Mouse (Mus musculus) adrenal gland, postnatal 36 days (tissue): ENCODE data around the gene Adgrd1. TPM values are rescaled to one million over a fixed set of nuclear protein-coding genes. Genes with fewer than 3 reads are reported as not detected.
"Not testable (repeated sequence)": the region's sequence is repeated elsewhere in the genome, so short reads cannot be mapped to it uniquely, and the experiment has no call there.

Experiments
- DNase-seq, 2 experiments: peaks; one replicate each; pipeline ENCODE4 v3.0.0; 2021; ENCODE audit warnings: mixed read lengths in 1 of 2
- total RNA-seq, 2 experiments: library from RNA; stranded (reverse); gene quantifications; 2 replicates each; pipeline ENCODE4 v1.2.3; 2021

Gene Adgrd1
- total RNA-seq, 2 experiments from 2014 or later: 5.1 to 7.2 TPM

- no peak for DNase-seq
Observed at GRCm38 (mm10) chr5:129093158-129093557, 3.4 kb upstream of the Adgrd1 start.

DNA sequence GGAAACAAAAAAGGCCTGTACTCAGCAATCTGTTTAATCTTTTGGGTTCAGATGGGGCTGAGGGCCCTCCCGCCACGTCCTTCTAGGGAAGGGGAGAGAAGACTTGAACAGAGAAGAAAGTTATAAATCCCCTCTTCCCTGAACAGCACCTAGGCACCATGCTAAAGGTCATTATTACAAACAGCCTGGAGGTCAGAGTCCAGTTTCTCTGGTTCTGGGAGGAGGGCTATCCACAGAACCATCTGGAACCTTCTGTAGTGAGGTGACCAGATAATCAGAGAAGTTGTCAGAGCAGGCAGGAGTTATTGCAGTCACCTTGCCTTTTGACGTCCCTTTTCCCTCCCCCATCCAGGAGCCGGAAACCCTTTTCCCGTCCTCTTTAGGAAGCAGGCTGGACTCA, 2.3 kb upstream of the Adgrd1 start:
- DNase-seq: no peak

GRCm38 (mm10) chr5:129104043-129104442, 7.5 kb downstream of the Adgrd1 start:
- no peak for DNase-seq

GRCm38 (mm10) chr5:129111729-129112128, 15.2 kb downstream of the Adgrd1 start:
- no peak for DNase-seq

GRCm38 (mm10) chr5:129113741-129114476, 17.4 kb downstream of the Adgrd1 start:
- DNase-seq: no peak

DNA sequence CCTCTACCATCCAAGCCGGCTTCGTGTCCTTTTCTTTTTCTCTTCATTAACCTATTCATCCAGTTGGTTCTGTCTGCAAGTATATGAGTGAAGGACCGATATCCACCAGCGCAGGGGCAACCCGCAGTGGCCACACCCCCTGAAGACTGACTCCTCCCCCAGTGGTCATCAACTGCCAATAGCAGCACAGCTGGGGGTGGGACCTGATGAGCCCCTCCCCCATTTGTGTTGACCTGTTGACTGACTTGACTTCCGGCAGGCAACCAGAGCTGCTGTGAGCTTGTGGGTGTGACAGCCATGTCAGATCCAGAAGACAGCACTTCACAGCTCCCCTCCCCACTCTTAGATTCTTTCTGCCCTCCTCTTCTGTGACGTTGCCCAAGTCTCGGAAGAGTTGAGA, 19.7 kb downstream of the Adgrd1 start:
- DNase-seq: no peak

- no peak for DNase-seq
Observed at GRCm38 (mm10) chr5:129117593-129118113, 21.1 kb downstream of the Adgrd1 start.

- no peak for DNase-seq
Observed at GRCm38 (mm10) chr5:129118523-129118922, 22.0 kb downstream of the Adgrd1 start.

GRCm38 (mm10) chr5:129119146-129119545, 22.6 kb downstream of the Adgrd1 start:
- no peak for DNase-seq

GRCm38 (mm10) chr5:129121654-129122285, 25.2 kb downstream of the Adgrd1 start:
- DNase-seq: no peak

- DNase-seq: peak; percentile 37 to 47
Observed at GRCm38 (mm10) chr5:129122491-129122890, 25.9 kb downstream of the Adgrd1 start.

GRCm38 (mm10) chr5:129124070-129124828, 27.7 kb downstream of the Adgrd1 start:
- no peak for DNase-seq

- DNase-seq: not testable (repeated sequence)
Observed at GRCm38 (mm10) chr5:129128310-129128709, 31.8 kb downstream of the Adgrd1 start.

DNA sequence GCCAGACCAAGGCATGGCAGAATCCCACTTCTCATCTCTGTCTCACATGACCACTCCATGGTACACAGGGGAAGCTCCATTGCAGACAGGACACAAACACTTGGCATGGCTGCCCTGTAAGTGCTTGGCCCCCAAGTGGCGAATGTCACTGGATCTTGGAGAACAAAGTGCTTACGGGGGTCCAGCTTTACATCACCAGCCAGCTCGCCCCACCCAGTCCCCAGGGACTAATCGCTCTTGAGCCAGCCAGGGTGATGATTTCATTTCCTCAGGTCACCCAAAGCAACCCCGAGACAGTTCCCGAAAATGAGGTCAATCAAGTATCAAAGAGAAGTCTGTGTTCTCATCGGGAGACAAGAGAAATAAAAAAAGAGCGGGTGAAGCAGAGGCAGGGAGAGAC, 33.8 kb downstream of the Adgrd1 start:
- no peak for DNase-seq

DNA sequence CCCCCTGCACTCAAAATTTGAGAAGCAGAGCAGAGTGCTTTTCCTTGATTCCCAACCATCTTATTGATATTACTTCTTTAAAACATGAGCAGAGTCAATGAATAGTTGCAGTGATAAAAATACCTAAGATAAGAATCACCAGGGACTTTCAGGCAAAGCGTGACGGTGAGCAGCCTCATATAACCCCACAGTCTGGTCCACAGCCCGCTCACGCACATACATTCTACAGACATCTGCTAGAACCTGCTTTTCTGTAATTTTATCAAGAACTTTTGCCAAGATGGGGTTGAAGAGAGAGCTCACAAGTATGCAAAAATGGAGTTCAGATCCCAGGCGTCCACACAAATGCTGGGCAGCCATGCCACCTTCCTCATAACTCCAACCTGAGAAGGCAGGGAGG, 40.9 kb downstream of the Adgrd1 start:
- no peak for DNase-seq

- DNase-seq: no peak
Observed at GRCm38 (mm10) chr5:129138576-129138975, 42.0 kb downstream of the Adgrd1 start.

DNA sequence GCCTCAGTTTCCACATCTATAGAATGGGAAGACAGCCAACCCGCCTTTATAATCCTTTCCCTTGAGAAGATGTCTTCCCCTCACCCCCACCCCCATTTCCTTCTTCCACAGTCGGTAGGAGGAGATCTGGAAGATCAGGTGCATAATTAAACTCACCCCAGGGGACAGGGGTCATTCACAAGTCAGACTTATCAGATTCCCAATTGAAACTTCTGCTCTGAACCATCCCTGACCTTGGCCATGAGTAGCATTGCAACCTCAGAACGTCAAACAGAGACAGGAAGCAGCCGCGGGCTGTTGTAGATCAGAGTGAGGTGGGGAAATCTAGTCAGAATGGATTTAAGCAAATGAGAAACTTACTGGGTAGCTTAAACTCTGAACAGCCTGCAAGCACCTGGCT, 46.3 kb downstream of the Adgrd1 start:
- no peak for DNase-seq

DNA sequence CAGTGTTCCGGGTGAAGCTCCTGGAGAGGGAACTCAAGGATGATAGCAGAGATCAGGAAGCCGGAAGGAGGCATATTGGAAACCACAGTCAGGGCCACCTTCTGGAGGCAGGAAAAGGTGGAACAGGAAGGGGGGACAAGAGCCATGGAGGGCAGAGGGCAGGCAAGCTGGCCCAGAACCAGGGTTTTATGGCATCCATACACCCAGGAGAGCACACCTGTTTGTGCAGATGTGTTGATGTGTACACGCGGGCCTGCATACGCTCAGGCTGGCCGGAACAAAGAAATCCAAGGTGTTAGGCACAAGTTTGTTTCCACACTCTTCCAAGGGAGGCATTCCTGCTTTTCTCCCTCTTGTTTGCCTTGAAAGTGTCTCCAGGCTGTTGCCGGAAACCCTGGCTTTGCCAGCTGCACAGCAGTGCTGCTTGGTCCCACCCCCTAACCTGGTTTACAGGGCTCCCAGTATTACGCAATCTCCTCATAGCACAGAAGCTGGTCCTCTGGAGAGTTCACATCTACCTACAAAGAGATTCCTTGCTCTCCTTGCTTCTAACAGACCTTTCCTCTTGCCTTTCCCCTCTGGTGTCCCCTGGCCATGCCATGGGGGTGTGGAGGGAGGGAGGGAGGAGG, 48.9 kb downstream of the Adgrd1 start:
- no peak for DNase-seq

DNA sequence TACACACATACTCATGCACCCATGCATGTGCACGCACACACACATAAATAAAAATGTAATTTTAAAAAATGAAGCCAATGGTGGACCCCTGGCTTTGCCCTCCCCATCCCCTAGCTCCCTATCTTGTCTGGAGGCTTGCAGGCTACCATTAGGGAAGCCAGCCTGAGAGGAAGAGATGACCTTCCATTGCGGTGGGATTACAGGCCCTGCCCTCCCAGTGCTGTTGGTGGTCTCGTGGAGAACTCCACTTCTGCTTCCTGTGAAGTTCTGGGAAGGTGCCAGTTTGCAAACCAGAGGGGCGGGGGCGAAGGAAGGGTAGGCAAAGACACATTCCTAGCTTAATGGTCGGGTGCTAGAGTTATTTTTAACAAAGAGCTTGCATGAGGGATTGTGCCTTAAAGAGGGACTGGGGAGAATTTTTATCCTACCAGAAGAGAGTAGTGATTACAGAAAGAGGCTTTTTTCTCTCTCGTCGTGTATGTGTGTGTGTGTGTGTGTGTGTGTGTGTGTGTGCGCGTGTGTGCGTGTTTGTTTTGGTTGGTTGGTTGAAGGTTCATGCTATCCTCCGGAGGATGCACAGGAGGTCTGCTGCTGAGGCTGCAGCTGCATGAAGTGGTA, 50.5 kb downstream of the Adgrd1 start:
- DNase-seq: no peak

GRCm38 (mm10) chr5:129148485-129148884, 51.9 kb downstream of the Adgrd1 start:
- no peak for DNase-seq

DNA sequence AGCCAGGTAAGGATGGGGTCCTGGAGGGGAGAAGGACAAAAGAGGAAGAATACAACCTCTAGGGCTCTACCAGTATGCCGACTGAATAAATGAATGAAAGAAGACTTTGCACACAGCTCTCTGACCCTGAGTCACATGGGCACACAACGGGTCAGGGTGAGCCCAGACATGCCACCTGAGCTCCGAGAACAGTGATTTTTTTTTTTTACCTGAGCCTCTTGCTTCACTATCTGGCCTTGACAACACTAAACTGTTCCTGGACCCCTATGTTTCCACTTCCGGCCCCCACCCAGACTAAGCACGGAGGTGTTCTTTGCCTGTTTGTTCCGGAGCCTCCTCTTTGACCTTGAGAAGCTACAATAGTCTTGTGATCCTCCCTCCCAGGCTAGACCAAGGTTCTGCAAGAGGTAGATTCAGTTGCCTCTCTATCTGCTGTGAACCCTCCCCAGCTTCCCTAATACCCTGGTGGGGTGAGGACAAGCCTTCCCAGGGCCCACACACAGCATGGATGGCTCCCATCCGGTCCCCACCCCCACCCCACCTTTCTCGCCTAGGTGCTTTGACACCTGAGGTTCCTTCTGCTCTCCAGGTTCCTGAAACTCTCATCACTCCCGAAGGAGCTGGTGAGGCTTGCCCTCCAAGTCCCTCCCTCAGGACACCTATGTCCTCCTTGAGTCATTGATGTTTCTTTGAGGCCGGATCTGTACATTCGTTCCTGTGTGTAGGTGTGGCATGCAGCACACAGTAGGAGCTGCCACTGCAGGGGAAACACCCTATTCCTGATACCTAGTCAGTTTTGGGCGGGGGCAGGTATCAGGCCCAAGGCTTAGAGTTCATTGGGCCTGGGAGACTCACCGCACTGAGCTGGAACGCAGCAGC, 58.7 kb downstream of the Adgrd1 start:
- no peak for DNase-seq
